Mouse (Mus musculus): ENCODE results near the gene Wnk2. TPM values are rescaled to one million over a fixed set of nuclear protein-coding genes. Genes with fewer than 3 reads are reported as not detected.
A peak's percentile ranks its signal among the peaks of the same experiment; 100 is the strongest.

Gene Wnk2
- 100 to 1,000 TPM; 112 to 118 TPM for total RNA-seq (2021)
- long read RNA-seq, experiment 1, partial matches to known transcripts: 33 of 49 reads
- long read RNA-seq, experiment 1, other reads (novel, unspliced or antisense): 16 of 49 reads
- long read RNA-seq, experiment 2, full-length matches to known transcripts: 2 of 41 reads
- long read RNA-seq, experiment 2, partial matches to known transcripts: 30 of 41 reads
- long read RNA-seq, experiment 2, other reads (novel, unspliced or antisense): 9 of 41 reads

DNA sequence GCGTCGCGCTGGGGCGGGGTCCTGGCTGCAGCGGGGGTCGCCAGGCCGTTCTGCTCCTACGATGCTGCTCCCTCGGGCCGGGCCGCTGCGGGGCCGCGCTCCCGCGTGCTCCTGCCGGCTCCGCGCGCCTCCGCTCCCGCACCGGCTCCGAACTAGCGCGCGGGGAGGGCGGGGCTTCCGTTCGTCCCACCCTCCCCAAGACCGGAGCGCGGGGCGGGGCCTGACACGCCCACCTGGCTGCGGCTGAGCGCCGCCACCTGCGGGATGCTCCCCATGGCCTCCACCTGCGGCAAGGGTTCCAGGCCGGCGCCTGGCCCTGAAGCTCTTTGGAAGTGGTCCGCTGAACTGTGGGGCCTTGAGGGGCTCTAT lies at the start of gene Wnk2:
Wnk2 (minus strand) TSS at position 157 of the 369 bp plus-strand sequence.
- peak; percentile 55 to 85 for DNase-seq (ENCODE audit: low spot score in 2 of 2)
- intact Hi-C loops (cut with DNase I): loop anchor here (5.0 kb wide), 1 partner anchor 76 kb away; no protein-coding TSS in a partner anchor

DNA sequence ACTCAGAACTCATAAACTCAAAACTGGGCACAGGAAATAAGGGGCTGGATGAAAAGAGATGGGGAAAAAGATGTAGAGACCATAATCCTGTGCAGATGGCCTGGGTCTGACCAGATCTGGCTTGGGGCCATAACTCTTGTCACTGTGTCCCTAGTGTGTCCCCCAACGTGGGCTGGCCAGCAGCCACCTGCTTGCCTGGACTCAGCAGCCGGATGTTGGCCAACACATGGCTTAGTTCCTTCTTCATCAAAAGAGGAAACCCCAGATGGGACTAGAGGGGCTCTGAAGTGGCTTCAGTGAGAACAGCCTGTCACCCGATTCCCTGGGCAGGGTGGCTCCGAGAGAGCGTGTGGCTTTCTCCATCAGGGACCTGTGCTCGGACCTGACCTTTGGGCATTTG lies 49.0 kb upstream of the Wnk2 start:
- peak; percentile 54 to 67 for DNase-seq (ENCODE audit: low spot score in 2 of 2)
- intact Hi-C loops (cut with DNase I): no loop called here

DNA sequence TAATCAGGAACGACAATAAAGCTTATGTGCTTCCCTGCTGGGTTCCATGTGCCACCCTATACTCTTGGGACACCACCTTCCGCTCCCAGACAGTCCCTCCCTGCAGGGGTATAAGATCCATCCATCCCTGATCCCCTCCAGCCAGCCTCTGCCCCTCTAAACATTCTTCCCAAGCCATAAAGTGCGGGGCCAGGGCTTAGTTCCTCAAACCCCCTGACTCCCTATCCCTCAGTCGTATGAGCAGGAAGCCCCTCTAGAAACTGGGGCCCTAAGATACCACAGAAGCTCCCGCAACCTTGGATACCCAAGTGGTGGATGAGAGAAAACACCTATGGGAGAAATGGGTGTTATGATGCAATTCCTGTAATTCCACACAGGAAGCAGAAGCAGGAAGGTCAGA lies 48.4 kb upstream of the Wnk2 start:
- intact Hi-C loops (cut with DNase I): no loop called here
- no peak for DNase-seq (ENCODE audit: low spot score in 2 of 2)

DNA sequence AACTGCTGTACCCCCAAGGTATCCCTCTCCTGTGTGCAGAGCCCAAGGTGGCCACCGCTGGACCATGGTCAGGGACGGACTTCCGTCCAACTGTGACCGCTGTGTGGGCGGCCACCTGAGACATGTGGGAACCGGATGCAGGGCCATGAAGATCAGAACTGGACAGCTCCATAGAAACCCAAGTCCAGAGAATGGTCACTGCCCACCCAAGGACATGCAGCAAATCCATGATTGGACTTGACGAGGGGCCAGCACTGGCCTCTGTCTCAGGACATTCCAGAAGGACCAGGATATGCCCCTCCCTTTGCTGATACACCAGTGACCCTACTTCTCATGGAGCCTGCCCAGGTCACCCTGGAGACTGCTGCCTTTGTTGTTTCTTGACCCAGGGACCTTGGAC lies 47.8 kb upstream of the Wnk2 start:
- intact Hi-C loops (cut with DNase I): no loop called here
- no peak for DNase-seq (ENCODE audit: low spot score in 2 of 2)

DNA sequence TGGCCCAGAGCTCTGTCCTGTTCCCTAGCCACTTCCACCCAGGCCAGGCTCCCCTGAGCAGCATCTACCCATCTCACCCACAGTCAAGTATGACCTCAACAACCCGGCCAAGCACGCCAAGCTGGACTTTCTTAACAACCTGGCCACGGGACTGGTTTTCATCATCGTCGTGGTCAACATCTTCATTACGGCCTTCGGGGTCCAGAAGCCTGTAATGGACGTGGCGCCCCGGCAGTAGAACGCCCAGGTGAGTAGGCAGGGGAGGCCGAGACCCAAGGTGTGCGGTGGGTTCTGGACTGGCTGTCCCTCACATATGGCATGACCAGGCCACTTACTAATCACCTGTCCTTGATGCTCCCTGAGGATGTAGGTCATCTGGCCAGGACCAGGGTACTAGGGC lies 47.0 kb upstream of the Wnk2 start:
- DNase-seq (ENCODE audit: low spot score in 2 of 2): no peak
- intact Hi-C loops (cut with DNase I): no loop called here

DNA sequence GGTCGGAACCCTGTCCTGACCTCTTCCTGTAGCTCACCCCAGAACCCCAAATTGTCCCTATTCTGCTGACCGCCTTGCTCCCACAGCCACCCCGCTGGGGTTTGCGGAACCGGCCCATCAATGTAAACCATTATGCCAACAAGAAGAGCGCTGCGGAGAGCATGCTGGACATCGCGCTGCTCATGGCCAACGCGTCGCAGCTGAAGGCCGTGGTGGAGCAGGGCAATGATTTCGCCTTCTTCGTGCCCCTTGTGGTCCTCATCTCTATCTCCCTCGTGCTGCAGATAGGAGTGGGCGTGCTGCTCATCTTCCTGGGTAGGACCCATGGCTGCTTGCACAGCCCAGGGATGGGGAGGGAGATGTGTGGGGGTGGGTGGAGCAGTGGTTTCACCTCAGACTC lies 45.8 kb upstream of the Wnk2 start:
- no peak for DNase-seq (ENCODE audit: low spot score in 2 of 2)
- intact Hi-C loops (cut with DNase I): no loop called here

DNA sequence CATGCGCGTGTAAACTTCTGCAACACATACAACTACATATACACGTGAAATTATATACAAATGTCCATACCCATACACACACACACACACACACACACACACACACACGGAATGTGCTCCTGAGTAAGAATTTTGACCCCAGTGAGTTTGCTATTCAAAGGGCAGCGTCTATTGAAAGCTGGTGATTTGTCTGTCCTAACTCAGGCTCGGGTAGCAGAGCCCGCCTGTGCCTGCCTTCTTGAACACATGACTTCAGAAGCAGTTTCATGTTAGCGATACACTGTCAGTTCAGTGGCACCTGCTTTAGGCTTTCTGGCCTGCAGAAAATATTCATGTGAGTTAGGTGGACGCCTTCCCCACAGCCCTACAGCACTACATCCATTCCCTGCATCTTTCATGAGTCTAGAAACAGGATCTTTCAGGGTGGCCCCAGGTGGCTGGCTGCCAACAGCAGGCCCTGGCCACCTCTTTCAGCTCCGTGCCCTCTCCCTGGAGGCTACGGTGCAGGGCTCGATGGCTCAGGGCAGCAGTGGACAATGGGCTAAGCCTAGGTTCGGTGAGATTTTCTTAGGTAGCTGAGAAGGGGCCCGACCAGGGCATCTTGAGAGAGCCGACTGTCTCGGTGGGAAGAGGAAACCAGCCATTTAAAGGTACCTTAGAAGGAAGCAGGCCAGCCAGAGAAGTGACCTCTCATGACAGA lies 44.5 kb upstream of the Wnk2 start:
- intact Hi-C loops (cut with DNase I): no loop called here
- DNase-seq (ENCODE audit: low spot score in 2 of 2): no peak

DNA sequence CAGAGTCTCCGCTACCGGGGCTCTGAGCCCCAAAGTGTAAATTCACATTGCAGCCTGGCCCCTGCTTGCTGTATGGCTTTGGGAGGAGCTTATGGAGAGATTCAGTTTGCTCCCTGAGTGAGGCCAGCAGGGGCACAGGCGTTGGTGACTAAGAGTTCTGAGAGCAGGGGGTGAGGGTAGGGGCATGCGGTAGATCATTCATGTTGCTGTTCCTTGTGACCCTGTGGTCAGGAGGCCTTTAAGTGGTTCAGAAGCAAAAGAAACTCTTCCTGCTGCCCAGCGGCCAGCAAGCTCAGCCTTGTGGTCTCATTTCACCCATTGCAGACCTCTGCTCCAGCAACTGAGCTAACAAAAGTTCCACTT lies 43.8 kb upstream of the Wnk2 start:
- no peak for DNase-seq (ENCODE audit: low spot score in 2 of 2)
- intact Hi-C loops (cut with DNase I): no loop called here

DNA sequence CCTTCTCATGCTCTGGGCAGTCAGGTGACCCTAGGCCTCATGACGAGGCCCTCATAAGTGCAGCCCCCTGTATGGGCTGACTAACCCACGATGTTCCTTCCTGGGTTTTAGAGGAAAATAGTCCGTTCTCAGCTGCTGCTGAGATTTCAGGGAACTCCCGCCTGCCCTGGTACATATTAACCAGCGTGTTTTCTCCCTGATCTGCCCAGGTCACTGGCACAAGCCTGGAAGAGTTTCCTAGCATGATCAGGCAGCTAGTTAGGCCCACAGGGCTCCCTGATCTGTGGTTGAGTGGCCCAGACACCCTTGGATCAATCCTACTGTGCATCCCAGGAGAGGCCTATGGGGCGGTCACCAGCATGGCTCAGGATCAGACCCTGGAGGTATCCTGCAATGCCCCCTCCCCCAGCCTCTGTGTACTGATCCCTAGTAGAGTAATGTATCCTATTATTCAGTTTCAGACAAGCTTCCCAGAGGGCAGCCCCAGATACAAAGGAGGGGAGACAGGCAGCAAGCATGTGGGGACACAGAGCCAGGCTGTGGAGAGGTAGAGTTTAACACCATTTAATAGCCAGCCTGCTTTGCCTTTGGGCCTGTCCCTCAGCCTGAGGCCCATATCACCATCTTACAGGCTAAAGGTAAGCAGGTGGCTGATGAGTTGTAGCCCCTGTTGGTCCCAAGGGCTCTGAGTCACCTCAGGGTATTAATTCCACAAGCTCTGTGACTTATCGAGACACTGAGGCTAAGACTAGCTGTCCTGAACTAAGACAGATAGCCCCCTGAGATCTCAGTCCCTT lies 43.3 kb upstream of the Wnk2 start:
- intact Hi-C loops (cut with DNase I): no loop called here
- no peak for DNase-seq (ENCODE audit: low spot score in 2 of 2)

DNA sequence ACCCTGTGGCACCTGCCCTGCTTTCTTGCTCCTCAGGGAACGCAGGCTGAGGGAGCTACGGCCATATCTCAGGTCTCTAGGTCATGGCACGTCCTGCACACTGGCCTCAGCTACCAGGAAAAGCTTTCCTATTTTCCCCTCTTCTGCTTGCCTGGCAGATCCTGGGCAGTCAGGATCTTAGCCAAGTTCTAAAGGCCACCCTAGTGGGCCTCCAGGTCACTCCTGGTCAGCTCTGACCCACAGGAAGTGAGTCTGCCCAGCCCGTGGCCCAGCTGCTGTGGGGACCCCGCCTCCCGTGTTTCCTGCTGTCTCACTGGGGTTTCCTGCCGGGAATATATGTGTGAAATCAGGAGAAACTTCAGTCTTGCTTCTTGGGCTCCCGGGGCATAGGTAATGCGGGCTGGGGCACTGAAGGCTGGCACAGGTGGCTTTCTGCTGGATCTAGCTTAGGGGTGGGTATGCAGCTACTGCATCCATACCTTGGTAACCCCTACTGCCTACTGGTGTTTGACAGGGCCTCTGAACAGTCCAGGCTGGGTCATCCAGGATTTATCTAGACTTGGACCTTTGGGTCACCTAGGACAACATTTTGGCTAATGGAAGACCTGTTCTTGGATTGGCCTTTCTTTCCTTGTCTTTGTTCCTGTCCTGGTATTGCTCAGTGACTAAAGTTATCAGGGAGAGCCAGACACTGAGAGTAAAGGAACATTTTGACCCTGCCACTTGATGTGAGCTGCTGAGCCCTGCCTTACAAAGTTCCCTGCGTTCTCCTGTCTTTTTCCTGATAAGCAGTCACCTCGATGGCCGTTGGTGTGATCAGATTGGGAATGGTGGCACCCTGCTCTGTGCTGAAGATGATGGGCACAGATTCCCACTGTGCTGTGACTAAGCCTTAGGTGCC lies 42.4 kb upstream of the Wnk2 start:
- intact Hi-C loops (cut with DNase I): no loop called here
- DNase-seq (ENCODE audit: low spot score in 2 of 2): no peak

DNA sequence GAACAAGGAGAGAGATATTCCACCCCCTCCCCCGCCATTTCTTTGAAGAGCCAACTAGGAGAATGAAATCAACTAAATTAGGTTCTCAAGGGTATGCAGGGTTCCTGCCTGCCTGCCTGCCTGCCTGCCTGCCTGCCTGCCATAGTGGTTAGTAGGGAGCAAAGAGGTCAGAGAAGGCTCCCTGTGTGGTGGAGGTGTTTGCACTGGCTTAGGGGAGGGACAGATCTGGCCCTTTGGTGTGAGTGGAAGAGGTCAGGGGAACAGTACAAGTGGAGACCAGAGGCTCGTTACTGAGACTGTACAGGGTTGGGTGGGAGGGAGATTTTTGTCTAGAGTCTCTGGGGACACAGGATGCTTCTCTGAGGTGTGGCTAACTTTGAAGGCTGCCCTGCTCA lies 41.1 kb upstream of the Wnk2 start:
- DNase-seq (ENCODE audit: low spot score in 2 of 2): no peak
- intact Hi-C loops (cut with DNase I): no loop called here

DNA sequence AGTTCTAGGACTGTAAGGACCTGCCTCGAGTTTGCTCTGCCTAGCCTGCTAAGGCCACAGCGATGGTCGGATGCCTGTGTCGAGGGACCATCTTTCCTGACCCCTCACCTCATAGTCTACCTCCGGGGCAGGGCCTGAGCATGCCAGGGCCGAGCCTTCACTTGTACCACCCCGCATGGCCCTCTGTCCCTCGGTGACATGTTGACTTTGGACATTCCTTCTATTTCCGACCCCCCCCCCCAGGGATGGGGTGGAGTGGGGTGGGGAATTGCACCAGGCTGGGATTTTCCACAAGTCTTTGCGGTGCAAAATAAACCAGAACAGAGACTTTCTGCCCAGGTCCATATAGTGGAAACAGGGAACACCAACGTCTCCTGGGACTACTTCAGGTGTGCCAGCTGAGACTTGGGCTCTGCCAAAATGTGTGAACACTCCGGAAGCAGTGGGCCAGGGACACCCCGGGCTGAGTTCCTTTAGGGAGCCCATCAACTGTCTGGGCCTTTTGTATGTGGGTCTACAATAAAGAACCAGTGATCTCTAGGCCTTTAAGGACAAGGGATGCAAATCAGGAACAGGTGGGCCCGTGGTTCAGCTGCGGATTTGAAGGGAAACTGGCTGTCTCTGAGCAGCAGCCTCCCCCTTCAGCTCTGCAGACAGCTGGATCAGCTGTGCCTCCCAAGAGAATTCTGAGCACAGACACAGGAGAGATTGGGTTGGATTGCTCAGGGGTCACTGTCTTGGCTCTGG lies 40.6 kb upstream of the Wnk2 start:
- DNase-seq (ENCODE audit: low spot score in 2 of 2): peak in 1 of 2 experiments; percentile 27
- intact Hi-C loops (cut with DNase I): no loop called here

DNA sequence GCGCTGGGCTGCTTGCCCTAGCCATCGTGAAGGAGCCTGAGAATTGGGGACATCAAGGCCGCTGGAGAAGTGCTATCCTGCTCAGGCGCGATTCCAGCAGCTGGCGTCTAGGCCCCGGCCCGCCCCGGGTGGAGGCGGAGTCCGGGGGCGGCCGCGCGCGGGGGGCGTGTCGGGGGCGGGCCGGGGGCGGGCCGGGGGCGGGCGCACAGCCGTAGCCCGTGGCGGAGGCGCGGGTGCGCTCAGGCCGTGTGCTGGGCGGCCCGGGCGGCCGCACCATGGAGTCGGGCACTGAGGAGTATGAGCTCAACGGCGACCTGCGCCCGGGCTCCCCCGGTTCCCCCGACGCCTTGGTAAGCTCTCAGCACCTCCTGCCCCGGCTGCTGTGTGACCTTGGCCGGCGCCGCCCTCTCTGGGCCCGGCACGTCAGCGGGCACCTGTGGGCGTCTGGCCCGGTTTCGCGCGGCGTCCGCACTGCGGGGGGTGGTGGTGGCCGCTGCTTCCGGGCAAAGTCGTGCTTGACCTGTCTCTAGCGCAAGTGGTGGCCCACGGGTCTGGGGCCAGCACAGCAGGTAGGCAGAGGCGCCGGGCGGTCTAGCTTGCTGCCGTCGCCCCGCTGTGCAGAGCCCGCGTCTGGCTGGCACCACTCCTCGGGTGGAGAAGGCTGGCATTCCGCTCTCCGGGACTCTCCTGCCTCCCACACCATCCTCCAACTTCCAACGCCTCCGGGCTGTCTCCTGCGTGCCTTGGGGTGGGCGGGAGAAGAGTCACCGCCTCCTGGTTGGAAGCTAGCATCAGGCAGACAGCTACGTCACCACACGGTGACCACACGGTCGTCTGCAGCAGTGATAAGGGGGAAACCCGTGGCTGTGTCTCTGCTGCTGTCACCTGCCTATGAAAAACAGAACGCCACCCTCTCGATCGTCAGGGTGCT lies 39.7 kb upstream of the Wnk2 start, which contains the start of gene Ninj1:
Ninj1 (plus strand) TSS at position 198 of the 931 bp plus-strand sequence.
- intact Hi-C loops (cut with DNase I): no loop called here

DNA sequence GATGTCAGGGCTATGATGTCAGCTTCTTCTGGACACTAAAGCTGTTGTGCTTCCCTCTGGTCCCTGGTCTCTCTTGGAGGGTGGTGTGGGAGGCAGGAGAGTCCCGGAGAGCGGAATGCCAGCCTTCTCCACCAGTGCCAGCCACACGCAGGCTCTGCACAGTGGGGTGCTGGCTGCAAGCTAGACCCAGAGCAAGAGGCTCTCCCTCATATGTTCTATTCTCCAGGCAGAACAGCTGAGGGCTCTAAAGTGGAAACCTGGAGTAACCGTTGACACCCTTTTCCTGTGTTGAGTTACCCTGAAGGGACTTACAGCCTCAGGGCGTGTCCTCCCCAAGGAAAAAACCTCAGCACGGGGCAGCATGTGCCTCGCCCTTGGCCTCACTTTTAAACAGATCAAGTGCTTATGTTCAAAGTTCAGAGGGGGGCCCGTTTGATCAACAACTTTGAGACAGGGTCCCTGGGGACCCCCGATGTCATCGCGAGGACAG lies 39.0 kb upstream of the Wnk2 start:
- intact Hi-C loops (cut with DNase I): no loop called here
- no peak for DNase-seq (ENCODE audit: low spot score in 2 of 2)

More for the DNA sequence above, 39.7 kb upstream of the Wnk2 start, which contains the start of gene Ninj1:
- DNase-seq (ENCODE audit: low spot score in 2 of 2): peak; percentile 74 to 87

DNA sequence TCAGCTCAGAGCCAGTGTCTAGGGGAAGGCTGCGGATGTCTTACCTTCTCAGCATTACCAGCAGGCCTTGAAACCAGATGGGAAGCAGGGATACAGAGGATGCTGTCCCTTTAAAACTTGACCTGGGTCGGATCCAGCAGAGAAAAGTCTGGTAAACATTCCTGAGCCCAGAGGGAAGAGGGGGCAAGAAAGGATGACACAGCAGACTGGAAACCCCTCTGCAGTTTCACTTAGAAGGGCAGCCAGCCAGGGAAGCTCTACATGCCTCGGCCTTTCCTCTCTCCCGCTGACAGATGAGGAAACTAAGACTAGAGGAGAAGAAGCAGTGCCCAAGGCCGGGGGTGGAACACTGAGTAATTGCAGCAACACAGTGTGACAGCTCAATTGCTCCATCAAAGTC lies 35.8 kb upstream of the Wnk2 start:
- intact Hi-C loops (cut with DNase I): no loop called here
- DNase-seq (ENCODE audit: low spot score in 2 of 2): no peak

DNA sequence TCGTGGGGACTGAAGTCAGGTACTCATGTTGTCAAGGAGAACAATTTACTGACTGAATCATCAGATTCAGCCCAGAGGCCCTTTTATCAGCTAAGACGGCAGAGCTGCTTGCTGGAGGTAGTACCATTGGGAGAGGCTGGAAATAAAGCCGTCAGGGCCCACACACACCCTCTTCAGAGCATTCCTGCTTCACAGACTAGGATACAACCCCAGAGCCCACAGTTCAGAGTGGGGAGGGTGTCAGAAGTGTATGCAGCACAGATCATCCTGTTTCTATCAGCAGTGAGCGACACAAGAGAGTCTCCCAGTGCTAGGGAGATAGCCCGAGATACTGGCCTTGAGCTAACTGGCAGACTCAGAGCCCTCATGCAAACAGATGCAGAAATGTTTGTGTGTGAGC lies 35.3 kb upstream of the Wnk2 start:
- no peak for DNase-seq (ENCODE audit: low spot score in 2 of 2)
- intact Hi-C loops (cut with DNase I): no loop called here

DNA sequence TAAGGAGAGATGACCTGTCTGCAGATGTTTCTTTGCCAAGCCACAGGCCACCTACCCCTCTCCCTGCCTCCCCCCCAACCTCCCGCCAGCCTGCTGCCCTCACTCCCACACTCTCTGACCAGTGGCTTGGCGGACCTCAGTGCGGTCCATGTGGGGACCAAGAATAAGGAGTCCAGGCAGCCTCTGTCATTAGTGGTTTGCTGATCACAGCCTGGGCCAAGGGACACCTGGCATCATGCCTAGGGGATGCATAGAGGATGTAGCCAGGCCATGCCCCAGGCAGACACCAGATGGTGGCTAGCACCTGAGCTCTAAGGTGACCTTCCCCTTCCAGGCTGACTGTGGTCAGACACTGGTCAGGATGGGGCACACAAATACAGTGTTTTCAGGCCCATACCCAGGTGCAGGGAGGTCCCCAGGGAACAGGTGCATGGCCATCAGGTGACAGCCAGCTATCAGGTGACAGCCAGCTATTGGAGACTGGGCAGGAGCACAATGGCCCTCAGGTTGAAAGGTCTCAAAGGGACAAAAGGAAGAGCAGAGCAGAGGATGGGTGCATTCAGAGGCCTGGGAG lies 33.7 kb upstream of the Wnk2 start:
- intact Hi-C loops (cut with DNase I): no loop called here
- DNase-seq (ENCODE audit: low spot score in 2 of 2): no peak

Data from left cerebral cortex, postnatal 14 days (tissue).